Mouse (Mus musculus): ENCODE measurements at regions not wholly inside any gene's neighbourhood (a gene's known extent, or its start where the extent isn't known, plus 50 kb on each side); places are given as distances from the start of the nearest gene placed in this dataset.

DNA sequence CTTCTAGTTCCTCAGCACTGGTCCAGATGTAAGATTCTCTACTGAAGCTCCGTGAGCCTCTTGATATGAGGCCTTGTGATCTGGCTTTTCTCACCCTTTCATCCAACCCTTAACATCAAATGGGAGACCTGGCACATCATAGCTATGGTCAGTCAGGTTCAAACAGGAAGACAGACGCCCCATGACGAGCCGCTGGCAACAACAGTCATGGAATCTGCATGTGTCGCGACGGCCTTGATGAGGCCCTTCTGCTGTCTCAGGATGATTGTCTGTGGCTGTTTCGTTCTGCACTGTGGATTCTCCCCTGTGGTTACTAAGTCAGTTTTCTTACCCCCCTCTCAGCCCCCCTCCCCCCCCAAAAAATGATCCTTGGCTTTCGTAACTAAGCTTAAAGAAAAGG lies 144.9 kb downstream of the Ndfip2 start:
- TF ChIP-seq POLR2A (IDR thresholded peaks at IDR 0.05; ENCODE audit: low read depth, low read length) (no peak), CTCF (IDR thresholded peaks at IDR 0.05; ENCODE audit: borderline replicate concordance, insufficient read depth, low read length) (no peak)

All from embryonic fibroblast, embryonic 13.5 days (primary cell).